Mouse (Mus musculus) limb, embryonic 15.5 days (tissue): ENCODE data around the gene Yjefn3. TPM values are rescaled to one million over a fixed set of nuclear protein-coding genes. Genes with fewer than 3 reads are reported as not detected.
A peak's percentile ranks its signal among the peaks of the same experiment; 100 is the strongest.

Experiments used
- ATAC-seq: fragments of 200-750 bp; cut with Nextera tagmentation; 2 replicates; pipeline ENCODE4 v1.8.0; 2017; ENCODE audit warnings: low read depth, moderate TSS enrichment; ENCODE audit not compliant: insufficient number of reproducible peaks, low FRiP score, low TSS enrichment
- H3K27ac ChIP-seq: fragments of 300-500 bp; sonication (generic); 2 replicates; pipeline ENCODE4 v1.5.1; 2015; ENCODE audit warnings: moderate library complexity, mild to moderate bottlenecking, inconsistent platforms
- H3K27me3 ChIP-seq: fragments of 300-500 bp; sonication (generic); 2 replicates; pipeline ENCODE4 v1.6.1; 2015; ENCODE audit warnings: inconsistent platforms
- H3K36me3 ChIP-seq: fragments of 300-500 bp; sonication (generic); 2 replicates; pipeline ENCODE4 v1.6.1; 2015; ENCODE audit warnings: inconsistent platforms
- H3K4me1 ChIP-seq: fragments of 300-500 bp; sonication (generic); 2 replicates; pipeline ENCODE4 v1.6.1; 2015; ENCODE audit warnings: inconsistent platforms
- H3K4me2 ChIP-seq: fragments of 300-500 bp; sonication (generic); 2 replicates; pipeline ENCODE4 v1.6.1; 2015; ENCODE audit warnings: mild to moderate bottlenecking, inconsistent platforms
- H3K4me3 ChIP-seq: fragments of 300-500 bp; sonication (generic); 2 replicates; pipeline ENCODE4 v1.5.1; 2015; ENCODE audit warnings: mild to moderate bottlenecking, inconsistent platforms
- H3K9ac ChIP-seq: fragments of 300-500 bp; sonication (generic); 2 replicates; pipeline ENCODE4 v1.6.1; 2015; ENCODE audit warnings: inconsistent platforms
- H3K9me3 ChIP-seq: fragments of 300-500 bp; sonication (generic); 2 replicates; pipeline ENCODE4 v1.6.1; 2016; ENCODE audit warnings: inconsistent platforms
- WGBS: fragments of 180-500 bp; shearing (Covaris S2); methylation state at CpG from one replicate; pipeline ENCODE4 v1.1.7; 2015; 5-methylcytosine and 5-hydroxymethylcytosine counted together
- polyA plus RNA-seq: library from polyadenylated mRNA; unstranded; fragments of >200 nt; fragmentation: Nextera tagmentation; extraction: Ambion mirVana; gene quantifications from 2 replicates; pipeline ENCODE4 v1.2.1, GENCODE M21; 2015

The Yjefn3 gene
- polyA plus RNA-seq, 1 experiment from 2014 or later = 3.7 TPM

DNA sequence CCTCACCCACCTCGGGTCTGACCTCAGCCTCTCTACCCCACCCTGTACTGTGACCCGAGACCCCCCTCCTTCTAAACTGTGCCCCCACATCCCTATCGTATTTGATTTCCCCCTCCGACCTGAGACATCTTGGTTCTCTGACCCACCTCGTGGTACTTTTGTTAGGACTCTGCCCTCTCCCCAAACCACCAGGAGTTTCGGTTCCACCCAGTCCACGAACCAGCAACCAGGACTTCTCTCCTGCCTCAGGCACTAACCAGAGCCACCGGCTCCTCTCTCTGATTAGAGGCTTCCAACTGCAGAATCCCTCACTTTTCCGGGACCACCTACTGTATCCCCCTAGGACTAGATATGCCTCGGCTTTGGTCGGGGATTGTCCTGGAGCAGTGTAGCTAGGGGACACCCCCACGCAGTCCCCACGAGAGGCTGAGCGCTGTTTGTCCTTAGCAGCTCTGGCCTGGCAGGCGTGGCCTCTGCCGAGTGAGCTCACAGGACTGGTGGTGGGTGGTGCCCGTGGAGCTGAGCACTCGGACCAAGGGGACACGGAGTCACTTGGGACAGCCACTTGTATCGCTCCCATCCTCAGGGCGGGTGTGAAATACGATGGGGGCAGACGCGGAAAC is 14.2 kb downstream of the Yjefn3 start:
- no peak overlapping the region for H3K9ac ChIP-seq
- no peak overlapping the region for H3K27ac ChIP-seq
- no peaks in the 10 kb centered on the region for H3K9me3 ChIP-seq
- peaks cover 46% of the 10 kb centered on the region for H3K4me1 ChIP-seq
- H3K4me3 ChIP-seq = peak overlapping the region; percentile 38
- ATAC-seq = no peak
- 8% methylated on average over 24 of the region's 24 CpGs for WGBS
- H3K36me3 ChIP-seq = peaks cover 11% of the 10 kb centered on the region; the same call in 1 of the 2 replicates
- H3K27me3 ChIP-seq = peaks cover 84% of the 10 kb centered on the region
- H3K4me2 ChIP-seq = peak overlapping the region; percentile 59

DNA sequence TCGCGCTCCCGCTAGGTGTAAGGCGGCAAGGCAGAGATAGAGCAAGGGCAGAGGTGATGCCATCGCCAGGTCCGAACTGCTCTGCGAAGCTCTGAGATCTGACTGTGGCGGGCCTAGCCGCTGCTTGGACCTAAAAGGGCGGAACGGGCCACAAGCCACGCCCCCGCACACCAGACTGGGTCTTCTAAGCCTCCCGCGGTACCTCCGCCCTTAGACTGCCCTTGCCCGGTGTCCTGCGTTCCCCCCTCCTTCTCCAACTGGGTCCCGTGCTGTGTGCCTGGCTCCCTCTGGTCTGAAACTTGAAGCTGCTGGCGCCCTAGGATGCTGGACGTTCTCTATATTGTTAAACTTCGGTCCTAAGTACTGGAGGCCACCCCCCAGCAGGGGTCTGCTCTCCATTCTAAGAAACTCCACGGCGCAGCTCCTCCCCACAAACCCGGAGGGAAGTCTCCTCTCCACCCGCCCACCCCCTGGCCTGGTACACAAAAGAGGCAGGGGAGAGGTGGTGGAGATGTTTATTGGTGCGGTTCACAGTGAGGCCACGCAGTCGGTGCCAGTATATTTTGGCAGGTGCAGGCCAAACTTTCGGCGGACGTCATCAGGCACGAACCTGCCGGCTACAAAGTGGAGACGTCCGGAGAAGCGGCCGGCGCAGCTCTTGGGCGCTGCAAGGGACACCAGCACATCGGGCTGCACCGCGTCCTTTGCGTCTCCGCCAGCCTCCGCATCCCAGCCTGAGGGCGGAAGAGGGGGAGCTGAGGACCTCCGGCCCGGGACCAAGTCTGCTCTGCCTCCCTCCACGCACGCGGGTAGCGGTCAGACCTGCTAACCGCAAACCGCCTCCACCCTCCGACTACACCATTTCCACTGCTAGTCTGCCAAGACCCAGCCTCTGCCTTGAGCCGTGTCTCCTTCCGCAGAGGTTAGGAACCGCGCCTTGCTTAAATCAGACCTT is 14.9 kb downstream of the Yjefn3 start, which contains the start of gene Cilp2:
Gene Cilp2 (minus strand): TSS at position 399 of the 955 bp plus-strand sequence.
- H3K27me3 ChIP-seq = peaks cover 92% of the 10 kb centered on the region
- peak within 1 kb of the TSS; percentile 38 for H3K4me3 ChIP-seq
- H3K27ac ChIP-seq = no peak within 1 kb of the TSS
- WGBS = under 1% methylated on average over 60 of the region's 60 CpGs
- peaks cover 53% of the 10 kb centered on the region for H3K4me1 ChIP-seq
- peak within 1 kb of the TSS; percentile 59 for H3K4me2 ChIP-seq
- H3K9ac ChIP-seq = no peak within 1 kb of the TSS
- peak; percentile 11; the same call in 1 of the 2 replicates for ATAC-seq
- no peaks in the 10 kb centered on the region for H3K9me3 ChIP-seq
- 0 out of 2 replicates have a peak, but pooled peaks cover 4% of the 10 kb centered on the region for H3K36me3 ChIP-seq

GRCm38 (mm10) chr8:69884141-69884540 is 18.4 kb downstream of the Yjefn3 start:
- H3K36me3 ChIP-seq = no peaks in the 10 kb centered on the region
- H3K27ac ChIP-seq = no peak overlapping the region
- H3K4me2 ChIP-seq = no peak overlapping the region
- H3K9ac ChIP-seq = no peak overlapping the region
- no peak overlapping the region for H3K4me3 ChIP-seq
- peaks cover 100% of the 10 kb centered on the region for H3K27me3 ChIP-seq
- peaks cover 64% of the 10 kb centered on the region for H3K4me1 ChIP-seq
- ATAC-seq = no peak
- H3K9me3 ChIP-seq = no peaks in the 10 kb centered on the region
- 59% methylated on average over 13 of the region's 13 CpGs for WGBS

GRCm38 (mm10) chr8:69882833-69883600 is 19.5 kb downstream of the Yjefn3 start:
- ATAC-seq = no peak
- Histone ChIP-seq H3K9me3 (no peaks in the 10 kb centered on the region), H3K4me2 (peak overlapping the region; percentile 64), H3K27me3 (peaks cover 99% of the 10 kb centered on the region), H3K27ac (no peak overlapping the region), H3K9ac (no peak overlapping the region), H3K4me3 (peak overlapping the region; percentile 43), H3K4me1 (peaks cover 58% of the 10 kb centered on the region), H3K36me3 (no peaks in the 10 kb centered on the region)
- WGBS = 14% methylated on average over 52 of the region's 52 CpGs

GRCm38 (mm10) chr8:69882021-69882756 is 20.3 kb downstream of the Yjefn3 start:
- Histone ChIP-seq H3K4me1 (peaks cover 52% of the 10 kb centered on the region), H3K9ac (no peak overlapping the region), H3K4me3 (peak overlapping the region; percentile 43), H3K4me2 (peak overlapping the region; percentile 64), H3K9me3 (no peaks in the 10 kb centered on the region), H3K27ac (no peak overlapping the region), H3K27me3 (peaks cover 97% of the 10 kb centered on the region), H3K36me3 (no peaks in the 10 kb centered on the region)
- 5% methylated on average over 103 of the region's 103 CpGs for WGBS
- no peak for ATAC-seq

DNA sequence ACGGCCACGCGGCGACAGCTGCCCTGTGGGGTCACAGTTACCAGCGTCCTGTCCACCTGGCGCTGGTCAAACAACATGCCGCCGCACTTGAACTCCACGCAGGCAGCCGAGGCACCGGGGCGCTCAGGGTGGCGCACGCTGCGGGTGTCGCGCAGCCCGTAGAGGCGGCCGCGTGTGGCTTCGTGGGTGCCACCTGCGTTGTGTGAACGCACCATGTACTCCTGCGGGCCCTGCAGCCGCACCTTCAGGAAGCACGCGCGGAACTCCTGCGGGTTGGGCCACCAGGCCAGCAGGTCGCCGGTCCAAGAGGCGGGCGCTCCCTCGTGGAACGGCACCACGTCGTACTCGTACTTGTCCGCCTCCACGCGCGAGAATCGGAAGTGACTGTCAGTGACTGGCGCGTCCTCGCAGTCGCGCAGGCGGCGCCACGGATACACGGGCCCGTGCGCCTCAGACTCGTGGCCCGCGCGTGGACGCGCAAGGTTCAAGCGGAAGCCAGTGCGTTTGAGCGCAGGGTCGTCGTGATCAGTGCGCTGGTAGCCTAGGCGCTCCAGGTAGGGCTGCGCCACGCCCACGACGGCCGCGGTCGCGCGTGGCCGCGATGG is 21.1 kb downstream of the Yjefn3 start:
- H3K27ac ChIP-seq = no peak overlapping the region
- 19% methylated on average over 79 of the region's 79 CpGs for WGBS
- H3K27me3 ChIP-seq = peaks cover 95% of the 10 kb centered on the region
- ATAC-seq = no peak
- H3K36me3 ChIP-seq = no peaks in the 10 kb centered on the region
- peak overlapping the region; percentile 64 for H3K4me2 ChIP-seq
- H3K4me3 ChIP-seq = peak overlapping the region; percentile 43
- no peak overlapping the region for H3K9ac ChIP-seq
- H3K4me1 ChIP-seq = peaks cover 49% of the 10 kb centered on the region
- H3K9me3 ChIP-seq = no peaks in the 10 kb centered on the region

GRCm38 (mm10) chr8:69880841-69881240 is 21.7 kb downstream of the Yjefn3 start:
- no peak for ATAC-seq
- 13% methylated on average over 37 of the region's 37 CpGs for WGBS
- no peaks in the 10 kb centered on the region for H3K9me3 ChIP-seq
- H3K9ac ChIP-seq = no peak overlapping the region
- no peak overlapping the region for H3K27ac ChIP-seq
- no peaks in the 10 kb centered on the region for H3K36me3 ChIP-seq
- H3K4me2 ChIP-seq = peak overlapping the region; percentile 64
- peaks cover 45% of the 10 kb centered on the region for H3K4me1 ChIP-seq
- peaks cover 92% of the 10 kb centered on the region for H3K27me3 ChIP-seq
- H3K4me3 ChIP-seq = peak overlapping the region; percentile 43

- Histone ChIP-seq H3K4me3 (no peak overlapping the region), H3K4me2 (no peak overlapping the region), H3K27me3 (peaks cover 81% of the 10 kb centered on the region), H3K9me3 (no peaks in the 10 kb centered on the region), H3K27ac (no peak overlapping the region), H3K9ac (no peak overlapping the region), H3K36me3 (no peaks in the 10 kb centered on the region), H3K4me1 (peaks cover 41% of the 10 kb centered on the region)
- ATAC-seq = no peak
- 60% methylated on average over 8 of the region's 8 CpGs for WGBS
Measured at GRCm38 (mm10) chr8:69879678-69880077, 22.8 kb downstream of the Yjefn3 start.

- Histone ChIP-seq H3K4me2 (no peak overlapping the region), H3K36me3 (no peaks in the 10 kb centered on the region), H3K27ac (no peak overlapping the region), H3K9me3 (no peaks in the 10 kb centered on the region), H3K9ac (no peak overlapping the region), H3K27me3 (peaks cover 64% of the 10 kb centered on the region), H3K4me3 (no peak overlapping the region), H3K4me1 (peaks cover 40% of the 10 kb centered on the region)
- 52% methylated on average over 3 of the region's 3 CpGs for whole genome bisulfite sequencing
- ATAC-seq = no peak
Measured at GRCm38 (mm10) chr8:69877992-69878391, 24.5 kb downstream of the Yjefn3 start.

- no peak overlapping the region for H3K4me3 ChIP-seq
- H3K4me1 ChIP-seq = peaks cover 34% of the 10 kb centered on the region
- no peak overlapping the region for H3K4me2 ChIP-seq
- ATAC-seq = no peak
- WGBS = 82% methylated on average over 4 of the region's 4 CpGs
- no peaks in the 10 kb centered on the region for H3K36me3 ChIP-seq
- H3K27ac ChIP-seq = no peak overlapping the region
- H3K9ac ChIP-seq = no peak overlapping the region
- H3K27me3 ChIP-seq = peaks cover 58% of the 10 kb centered on the region
- no peaks in the 10 kb centered on the region for H3K9me3 ChIP-seq
Measured at GRCm38 (mm10) chr8:69877396-69877795, 25.1 kb downstream of the Yjefn3 start.

DNA sequence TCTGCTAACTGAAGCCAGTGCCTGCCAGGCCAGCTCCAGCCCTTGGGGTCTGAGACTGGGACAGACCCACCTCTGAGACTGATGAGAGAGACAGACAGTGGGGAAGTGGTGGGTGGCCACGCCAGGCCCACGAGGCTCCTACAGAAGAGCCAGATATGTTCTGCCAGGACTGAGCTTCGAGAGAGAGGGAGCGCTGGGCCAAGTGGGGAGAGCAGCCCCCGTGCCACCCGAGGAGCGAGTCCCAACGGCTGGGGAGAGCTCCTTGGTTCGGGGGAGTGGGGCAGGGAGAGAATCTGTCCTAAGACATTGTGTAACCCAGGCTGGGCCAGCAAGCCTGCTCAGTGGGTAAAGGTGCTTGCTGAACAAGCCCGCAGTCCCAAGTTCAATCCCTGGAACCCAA is 25.5 kb downstream of the Yjefn3 start:
- H3K4me2 ChIP-seq = no peak overlapping the region
- peaks cover 30% of the 10 kb centered on the region for H3K4me1 ChIP-seq
- H3K27ac ChIP-seq = no peak overlapping the region
- peaks cover 54% of the 10 kb centered on the region for H3K27me3 ChIP-seq
- H3K9ac ChIP-seq = no peak overlapping the region
- no peaks in the 10 kb centered on the region for H3K36me3 ChIP-seq
- ATAC-seq = no peak
- no peak overlapping the region for H3K4me3 ChIP-seq
- H3K9me3 ChIP-seq = no peaks in the 10 kb centered on the region
- 72% methylated on average over 10 of the region's 10 CpGs for WGBS
